Mouse (Mus musculus) embryonic fibroblast, embryonic 13.5 days (primary cell): ENCODE data around the gene Aurka.

ENCODE experiments used
- CTCF ChIP-seq: IDR thresholded peaks from 2 replicates; pipeline ENCODE4 v1.5.1; 2011; ENCODE audit warnings: mild to moderate bottlenecking, control low read depth, low read length, moderate library complexity, borderline replicate concordance; ENCODE audit not compliant: insufficient read depth
- POLR2A ChIP-seq: IDR thresholded peaks from 2 replicates; pipeline ENCODE4 v1.6.1; 2011; ENCODE audit warnings: low read depth, mild to moderate bottlenecking, control low read depth, low read length, moderate library complexity

DNA sequence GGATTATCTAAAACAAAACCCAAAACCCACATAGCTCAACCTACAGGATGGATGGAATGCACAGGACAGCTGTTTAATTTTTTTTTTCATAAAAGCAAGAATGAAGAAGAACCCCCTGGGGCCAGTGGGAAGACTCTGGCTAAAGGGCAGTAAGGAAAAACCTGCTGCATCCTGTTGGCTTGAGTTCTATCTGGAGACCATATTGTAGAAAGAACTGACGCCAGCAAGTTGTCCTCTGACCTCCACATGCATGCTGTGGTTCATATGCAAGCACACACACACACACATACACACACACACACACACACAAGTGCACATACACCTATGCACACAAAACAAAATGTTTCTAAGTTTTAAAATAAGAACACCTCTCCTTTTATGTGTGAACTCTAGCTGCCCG is 40.4 kb upstream of the Aurka start:
- TF ChIP-seq POLR2A (no peak), CTCF (no peak)
